Mouse (Mus musculus): Measurements from ENCODE around the gene Olfr467.
"Not testable (repeated sequence)": the region's sequence is repeated elsewhere in the genome, so short reads cannot be mapped to it uniquely, and the experiment has no call there.

The Olfr467 gene

DNA sequence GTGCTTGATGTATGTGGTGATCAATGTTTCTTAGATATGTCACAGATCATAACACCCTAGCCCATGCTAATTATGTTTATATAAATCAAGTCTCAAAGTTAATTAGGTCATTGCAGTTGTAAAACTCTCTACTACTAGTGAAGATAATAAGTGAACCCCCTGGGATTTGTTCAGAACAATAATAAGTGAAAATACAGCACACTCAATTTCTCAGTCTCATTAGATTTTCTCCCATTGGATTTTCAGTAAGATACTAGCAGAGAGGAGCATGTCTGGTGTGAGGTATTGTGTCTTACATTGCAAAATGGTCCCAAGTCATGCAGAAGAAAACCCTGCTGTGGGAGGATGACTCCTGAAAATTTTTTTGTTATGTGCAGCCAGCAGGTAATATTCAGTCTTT, at the start of gene Olfr467:
Olfr467 (plus strand) TSS at position 301 of the 400 bp plus-strand sequence.
- no peak for DNase-seq (ENCODE audit: low read depth, low spot score)

GRCm38 (mm10) chr7:107770812-107771211, 41.3 kb upstream of the Olfr467 start:
- no peak for DNase-seq (ENCODE audit: low read depth, low spot score)

GRCm38 (mm10) chr7:107778216-107778615, 33.8 kb upstream of the Olfr467 start:
- DNase-seq (ENCODE audit: low read depth, low spot score) = no peak

- DNase-seq (ENCODE audit: low read depth, low spot score) = peak; percentile 43
Observed at GRCm38 (mm10) chr7:107779611-107780010, 32.5 kb upstream of the Olfr467 start.

GRCm38 (mm10) chr7:107787977-107788620, 24.0 kb upstream of the Olfr467 start:
- peak; percentile 59 for DNase-seq (ENCODE audit: low read depth, low spot score)

DNA sequence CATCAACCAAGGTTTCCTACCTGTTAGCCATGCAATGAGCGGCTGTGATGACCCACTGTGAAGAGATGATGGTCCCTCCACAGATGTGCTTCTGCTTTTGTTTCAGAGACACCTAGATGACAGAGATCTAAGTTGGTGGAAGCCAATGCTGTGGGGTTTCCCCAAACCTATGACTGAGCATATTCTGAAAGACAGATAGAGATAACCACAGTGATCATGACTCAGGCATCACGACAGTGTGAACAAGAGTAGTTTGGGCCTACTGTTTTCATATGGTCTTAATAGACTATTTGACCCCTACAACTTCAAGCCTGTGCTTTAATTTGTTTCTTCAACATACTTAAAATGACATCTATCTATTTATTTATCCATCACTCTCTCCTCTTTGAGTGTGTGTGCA, 15.6 kb upstream of the Olfr467 start:
- DNase-seq (ENCODE audit: low read depth, low spot score) = no peak

DNA sequence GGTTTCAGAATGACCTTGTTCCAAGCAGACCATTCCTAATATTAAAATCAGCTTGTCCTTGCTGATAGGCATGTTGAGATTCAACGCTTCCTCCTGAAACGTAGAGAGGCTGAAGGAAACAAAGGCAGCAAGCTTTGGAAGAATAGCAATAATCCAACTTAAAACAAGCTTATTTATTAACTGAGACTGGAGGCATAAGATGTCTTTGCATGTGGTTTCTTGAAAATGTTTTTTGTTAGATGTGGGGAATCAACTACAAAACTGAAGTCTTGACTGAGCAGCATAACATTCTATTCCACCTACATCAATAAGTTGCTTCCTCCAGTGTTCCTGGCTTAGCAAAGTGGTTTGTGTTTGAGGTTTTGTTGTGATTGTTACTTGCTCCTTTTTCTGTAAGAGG, 11.0 kb upstream of the Olfr467 start, which contains the start of gene Ovch2:
Ovch2 (minus strand) TSS at position 101 of the 400 bp plus-strand sequence.
- no peak for DNase-seq (ENCODE audit: low read depth, low spot score)

- DNase-seq (ENCODE audit: low read depth, low spot score) = no peak
Observed at GRCm38 (mm10) chr7:107802138-107802537, 9.9 kb upstream of the Olfr467 start.

DNA sequence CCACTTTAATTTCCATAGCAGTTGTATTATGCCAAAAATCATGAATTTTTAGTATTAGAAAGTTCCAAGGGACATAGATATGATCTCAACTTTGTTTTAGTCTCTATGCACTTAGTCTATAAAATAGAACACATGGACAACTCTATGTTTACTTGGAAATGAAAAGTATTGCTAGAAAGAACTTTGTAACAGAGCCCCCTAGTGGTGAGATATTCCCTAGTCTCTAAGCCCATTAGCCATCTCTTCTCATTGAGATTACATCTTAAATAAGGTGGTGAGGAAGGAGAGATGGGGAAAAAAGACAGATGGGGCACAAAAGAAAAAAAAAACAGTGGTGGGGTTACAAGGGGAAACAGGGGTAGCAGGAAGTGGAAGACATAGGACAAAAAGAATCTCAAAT, 7.4 kb downstream of the Olfr467 start:
- no peak for DNase-seq (ENCODE audit: low read depth, low spot score)

DNA sequence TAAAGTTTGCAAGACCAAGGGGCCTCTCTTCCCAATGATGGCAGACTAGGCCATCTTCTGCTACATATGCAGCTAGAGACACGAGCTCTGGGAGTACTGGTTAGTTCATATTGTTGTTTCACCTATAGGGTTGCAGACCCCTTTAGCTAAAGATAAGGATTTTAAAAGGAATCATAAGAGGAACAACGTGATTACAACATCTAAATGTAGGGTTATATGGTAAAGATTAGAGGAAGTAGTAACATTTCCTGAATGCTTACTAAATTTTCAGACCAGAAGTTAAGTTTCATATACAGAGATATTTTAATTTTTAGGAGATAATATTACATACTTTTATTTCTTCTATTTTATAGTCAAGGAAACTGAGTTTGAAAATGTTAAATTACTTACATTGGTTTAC, 11.8 kb downstream of the Olfr467 start:
- not testable (repeated sequence) for DNase-seq (ENCODE audit: low read depth, low spot score)

DNA sequence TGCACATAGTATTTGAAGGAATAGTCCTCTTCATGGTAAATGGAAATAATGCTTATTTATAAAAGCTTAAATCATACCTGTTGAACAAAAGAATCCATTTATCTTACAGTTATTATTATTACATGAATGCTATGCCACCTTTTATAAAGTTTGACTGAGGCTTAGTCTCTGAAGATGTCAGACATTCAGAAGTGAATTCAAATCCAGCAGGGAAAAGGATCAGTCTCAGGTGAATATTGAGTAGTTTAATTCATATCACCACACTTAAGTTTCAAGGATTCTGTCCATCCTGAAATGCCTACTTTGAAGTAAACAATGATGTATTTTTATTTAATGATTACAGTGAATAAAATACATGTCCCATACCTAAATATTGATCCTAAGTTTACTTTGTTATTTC, 13.4 kb downstream of the Olfr467 start, which contains the start of gene Olfr469:
Olfr469 (minus strand) TSS at position 101 of the 400 bp plus-strand sequence.
- not testable (repeated sequence) for DNase-seq (ENCODE audit: low read depth, low spot score)

DNA sequence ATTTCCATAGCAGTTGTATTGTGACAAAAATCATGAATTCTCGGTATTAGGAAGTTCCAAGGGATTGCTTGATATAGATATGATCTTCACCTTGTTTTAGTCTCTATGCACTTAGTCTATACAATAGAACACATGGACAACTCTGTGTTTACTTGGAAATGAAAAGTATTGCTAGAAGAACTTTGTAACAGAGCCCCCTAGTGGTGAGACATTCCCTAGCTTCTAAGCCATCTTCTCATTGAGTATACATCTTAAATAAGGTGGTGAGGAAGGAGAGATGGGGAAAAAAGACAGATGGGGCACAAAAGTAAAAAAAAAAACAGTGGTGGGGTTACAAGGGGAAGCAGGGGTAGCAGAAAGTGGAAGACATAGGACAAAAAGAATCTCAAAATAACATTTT, 29.7 kb downstream of the Olfr467 start:
- peak; percentile 9 for DNase-seq (ENCODE audit: low read depth, low spot score)

- DNase-seq (ENCODE audit: low read depth, low spot score) = not testable (repeated sequence)
Observed at GRCm38 (mm10) chr7:107847390-107847789, 35.3 kb downstream of the Olfr467 start, which contains the start of gene Olfr470. TSS of gene Olfr470 (minus strand) at chr7:107847490.
